Mouse (Mus musculus) effector memory CD4-positive, alpha-beta T cell, adult 5 months (primary cell): ENCODE measurements around the gene Serpina3j. TPM values are rescaled to one million over a fixed set of nuclear protein-coding genes. Genes with fewer than 3 reads are reported as not detected.

ENCODE experiments used
- polyA plus RNA-seq: library from polyadenylated mRNA; unstranded; fragments of 100-300 nt; shearing (Covaris generic); gene quantifications from one replicate; pipeline ENCODE4 v1.2.1, GENCODE M21; 2017

Gene Serpina3j
- polyA plus RNA-seq = not detected

DNA sequence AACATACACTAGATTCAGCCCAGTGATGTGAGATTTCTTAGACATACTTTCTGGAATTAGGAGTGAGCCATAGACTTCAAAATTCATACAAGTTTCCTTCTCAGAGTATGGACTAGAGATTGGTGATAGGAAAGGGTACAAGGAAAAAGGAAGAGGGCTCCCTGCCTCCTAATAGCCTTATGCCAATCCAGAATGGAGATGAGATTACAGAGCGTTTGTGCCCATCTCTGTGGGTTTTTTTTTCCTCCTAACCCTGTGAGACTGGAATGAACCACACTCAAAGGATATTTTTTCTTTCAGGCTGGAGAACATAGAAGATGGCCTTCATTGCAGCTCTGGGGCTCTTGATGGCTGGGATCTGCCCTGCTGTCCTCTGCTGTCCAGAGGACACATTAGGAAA lies at the start of gene Serpina3j:
Gene Serpina3j (plus strand): TSS at position 301 of the 400 bp plus-strand sequence.

DNA sequence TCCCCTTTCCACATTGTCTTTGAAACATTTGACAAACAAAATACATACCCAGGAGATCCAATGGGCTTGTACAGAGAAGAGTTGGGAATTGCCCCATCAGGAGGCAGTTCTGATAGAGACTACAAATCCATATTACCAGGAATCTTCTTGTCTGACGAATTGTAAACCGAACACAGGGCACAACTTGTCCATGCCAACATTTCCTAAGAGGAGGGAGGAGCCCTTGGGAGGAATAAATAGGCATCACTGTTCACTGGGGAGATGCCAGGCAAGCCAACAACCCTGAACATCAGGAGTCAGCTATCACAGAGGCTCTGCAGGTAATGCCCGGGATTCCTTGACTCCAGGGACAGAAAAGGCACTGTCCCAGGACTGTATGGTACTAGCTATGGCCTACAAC lies 23.9 kb downstream of the Serpina3j start, which contains the start of the genes Serpina3k and Serpina3m:
Gene Serpina3k (plus strand): TSS at position 261 of the 400 bp plus-strand sequence.
Gene Serpina3m (plus strand): TSS at position 261 of the 400 bp plus-strand sequence.

Other genes with a start within 250 kb of the Serpina3j start
- gene Serpina5, start 213.4 kb upstream of the Serpina3j start, polyA plus RNA-seq = not detected
- gene Serpina3a, start 201.8 kb upstream of the Serpina3j start, polyA plus RNA-seq = not detected
- not detected for gene Serpina3b, start 186.6 kb upstream of the Serpina3j start, polyA plus RNA-seq
- not detected for gene Serpina3c, start 160.7 kb upstream of the Serpina3j start, polyA plus RNA-seq
- gene Serpina3f, start 100.0 kb upstream of the Serpina3j start, polyA plus RNA-seq = 4.9 TPM
- gene Serpina3g, start 78.3 kb upstream of the Serpina3j start, polyA plus RNA-seq = 38.6 TPM
- not detected for gene Serpina3i, start 51.4 kb upstream of the Serpina3j start, polyA plus RNA-seq
- gene Serpina3k, start 23.9 kb downstream of the Serpina3j start, polyA plus RNA-seq = not detected
- not detected for gene Serpina3m, start 23.9 kb downstream of the Serpina3j start, polyA plus RNA-seq
- gene Serpina3n, start 92.2 kb downstream of the Serpina3j start, polyA plus RNA-seq = not detected
- not detected for gene Gsc, start 158.8 kb downstream of the Serpina3j start, polyA plus RNA-seq